Mouse (Mus musculus) gastrocnemius, postnatal 14 days (tissue): ENCODE measurements around the gene Pdcd7. TPM values are rescaled to one million over a fixed set of nuclear protein-coding genes. Genes with fewer than 3 reads are reported as not detected.
A peak's percentile ranks its signal among the peaks of the same experiment; 100 is the strongest.

Experiments used
- DNase-seq: peaks from one replicate; pipeline ENCODE4 v3.0.0; 2021; ENCODE audit warnings: mixed read lengths
- intact Hi-C: fragments of 180-260 bp; cut with DNase I; formaldehyde crosslinking; loops from one replicate; pipeline ENCODE4 v1.15.1; 2025; ENCODE audit warnings: low total_unique reads
- total RNA-seq, 2 experiments: library from RNA; stranded (reverse); gene quantifications; 2 replicates each; pipeline ENCODE4 v1.2.3; 2021

Gene Pdcd7
- total RNA-seq, 2 experiments from 2014 or later = 9.1 to 13.2 TPM

DNA sequence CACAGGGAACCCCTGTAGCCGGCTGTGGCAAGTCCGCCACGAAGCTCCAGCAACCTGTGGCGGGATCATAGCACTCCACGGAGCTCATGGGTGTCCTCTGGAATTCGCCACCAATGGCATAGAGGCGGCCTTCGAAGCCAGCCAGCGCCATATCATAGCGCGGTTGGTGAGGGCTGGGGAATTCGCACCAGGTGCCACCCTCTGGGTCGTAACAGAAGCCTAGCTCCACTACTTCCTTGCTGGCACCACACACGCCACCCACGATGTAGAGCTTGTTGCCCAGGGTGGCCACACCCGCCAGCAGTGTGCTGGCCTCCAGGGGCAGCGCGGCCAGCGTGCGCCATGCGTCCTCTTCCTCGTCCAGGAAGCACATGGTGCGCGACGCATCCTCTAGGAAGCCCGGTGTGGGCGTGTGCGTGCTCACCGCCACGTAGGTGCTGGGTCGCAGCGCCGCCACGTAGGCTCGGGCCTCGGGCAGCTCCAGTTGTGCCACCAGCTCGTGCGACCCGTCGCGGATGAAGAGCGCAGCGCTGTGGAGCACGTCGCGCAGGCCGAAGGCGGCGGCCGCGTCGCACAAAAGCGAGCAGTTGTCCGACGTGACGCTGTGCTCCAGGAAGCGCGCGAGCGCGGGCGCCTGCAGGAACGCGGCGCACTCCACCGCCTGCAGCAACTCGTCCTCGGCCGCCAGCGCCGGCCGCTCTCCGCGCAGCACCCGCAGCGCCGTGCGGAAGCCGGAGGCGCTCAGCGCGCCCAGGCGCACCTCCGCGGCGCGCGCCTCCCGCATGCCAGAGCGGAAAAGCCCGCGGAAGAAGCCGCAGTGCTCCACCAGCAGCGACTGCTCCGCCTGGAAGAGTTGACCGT lies 45.1 kb downstream of the Pdcd7 start:
- intact Hi-C loops = loop anchor here (5.0 kb wide), 1 partner anchor 41 kb away; no protein-coding TSS in a partner anchor
- DNase-seq = no peak

DNA sequence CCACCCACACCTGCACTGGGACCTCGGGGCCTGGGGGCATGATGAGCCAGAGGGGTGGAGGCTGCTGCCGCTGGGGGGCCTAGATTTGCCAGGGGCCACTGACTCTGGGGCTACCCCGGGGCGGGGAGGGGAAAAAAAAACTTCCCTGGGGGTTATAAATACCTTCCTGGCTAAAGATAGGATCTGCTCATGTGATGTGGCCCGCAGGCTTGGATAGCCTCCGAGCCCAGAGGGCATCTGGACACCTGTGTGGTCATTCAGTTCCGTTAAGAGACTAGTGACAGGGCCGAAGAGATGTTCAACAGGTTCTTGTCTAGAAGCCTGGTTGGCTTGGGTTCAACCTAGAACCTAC lies 45.7 kb downstream of the Pdcd7 start, which contains the start of gene Kbtbd13:
Kbtbd13 (minus strand) TSS at position 40 of the 352 bp plus-strand sequence.
- intact Hi-C loops = loop anchor here (5.0 kb wide), 1 partner anchor 41 kb away; no protein-coding TSS in a partner anchor
- DNase-seq = peak; percentile 38

DNA sequence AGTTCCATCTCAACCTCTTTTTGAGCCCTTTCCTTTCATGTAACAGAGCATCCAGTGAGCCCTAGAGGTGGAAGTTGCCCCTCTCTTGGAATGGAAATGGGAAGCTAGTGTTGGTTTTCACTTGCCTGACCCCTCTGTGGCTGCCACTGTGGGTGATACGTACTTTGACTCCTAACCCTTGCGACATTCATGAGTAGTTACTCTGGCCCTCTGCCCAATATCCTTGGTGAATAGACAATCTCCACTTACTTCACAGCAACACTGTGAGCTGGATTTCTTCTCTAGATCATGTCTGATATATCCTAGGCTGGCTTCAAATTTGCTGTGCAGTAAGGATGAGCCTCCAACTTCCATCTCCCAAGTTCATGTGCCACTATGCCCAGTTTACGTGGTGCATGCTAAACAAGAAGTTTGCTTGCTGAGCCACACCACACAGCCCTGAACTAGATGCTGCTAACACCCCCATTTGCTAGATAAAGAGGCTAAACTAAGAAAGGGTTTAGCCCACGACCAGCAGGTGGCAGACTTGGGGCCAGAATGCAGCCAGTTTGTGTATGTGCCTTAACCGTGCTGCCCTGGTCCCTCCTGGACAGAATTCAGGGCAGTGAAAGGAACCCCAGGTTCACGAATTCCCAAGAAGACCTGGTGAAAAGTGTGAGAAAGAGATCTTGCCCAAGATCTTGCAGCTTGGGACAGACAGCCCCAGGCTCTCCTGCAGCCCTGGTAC lies 46.9 kb downstream of the Pdcd7 start:
- peak; percentile 76 for DNase-seq
- intact Hi-C loops = loop anchor here (5.0 kb wide), 1 partner anchor 40 kb away; no protein-coding TSS in a partner anchor

DNA sequence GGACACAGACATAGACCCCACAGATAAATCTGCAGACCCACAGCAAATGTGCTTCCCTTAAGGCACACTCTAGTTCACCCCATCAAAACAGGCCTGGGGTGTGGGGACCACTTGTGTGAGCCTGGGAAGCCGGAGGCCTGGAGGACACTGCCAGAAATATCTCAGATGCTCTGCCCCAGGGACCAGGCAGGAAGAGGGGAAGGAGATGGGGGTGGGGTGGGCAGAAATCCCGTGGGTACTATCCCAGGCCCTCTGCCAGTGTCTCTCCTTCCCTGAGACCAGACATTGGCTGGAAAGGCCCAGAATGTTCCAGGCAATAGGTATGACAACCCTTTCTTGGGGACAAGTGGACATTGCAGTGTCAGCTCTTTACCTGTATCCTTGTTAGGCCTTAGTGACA lies 47.7 kb downstream of the Pdcd7 start:
- intact Hi-C loops = loop anchor here (5.0 kb wide), 1 partner anchor 39 kb away; no protein-coding TSS in a partner anchor
- DNase-seq = peak; percentile 39

DNA sequence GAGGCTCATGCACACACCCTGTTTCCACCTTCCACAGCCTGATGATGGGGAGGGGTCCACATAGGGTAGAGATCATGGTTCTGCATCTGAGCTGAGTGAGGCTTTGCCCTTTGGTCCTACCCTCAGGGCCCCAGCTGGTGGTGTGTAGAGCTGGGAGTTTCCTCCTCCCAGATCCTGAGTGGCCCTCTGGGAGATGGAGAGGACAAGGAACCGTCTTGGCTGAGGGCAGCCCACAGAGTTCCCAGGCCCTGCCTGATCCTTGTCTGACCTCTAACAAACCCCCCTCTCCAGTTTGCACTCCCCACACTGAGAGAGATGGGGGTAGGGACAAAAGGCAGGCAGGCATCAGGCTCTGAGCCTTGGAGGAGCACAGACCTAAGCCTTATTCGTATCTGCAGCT lies 48.5 kb downstream of the Pdcd7 start:
- DNase-seq = peak; percentile 34
- intact Hi-C loops = loop anchor here (5.0 kb wide), 1 partner anchor 38 kb away; no protein-coding TSS in a partner anchor

DNA sequence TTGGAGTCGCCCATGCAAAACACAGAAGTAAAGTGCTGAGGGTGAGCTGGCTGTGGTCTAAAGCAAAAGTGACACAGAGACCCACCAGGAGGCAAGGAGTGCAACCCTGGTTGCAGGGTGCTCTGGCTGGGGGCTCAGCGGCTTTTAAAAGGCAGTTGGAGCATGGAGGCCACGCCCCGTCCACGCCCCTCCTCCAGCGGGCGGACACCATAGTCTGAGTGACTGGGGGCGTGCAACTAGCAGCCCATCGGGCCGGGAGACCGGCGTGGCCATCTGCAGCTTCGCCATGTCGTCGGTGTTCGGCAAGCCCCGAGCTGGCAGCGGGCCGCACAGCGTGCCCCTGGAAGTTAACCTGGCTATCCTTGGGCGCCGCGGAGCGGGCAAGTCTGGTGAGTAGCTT lies 52.4 kb downstream of the Pdcd7 start, which contains the start of gene Rasl12:
Rasl12 (plus strand) TSS at position 228 of the 400 bp plus-strand sequence.
- peak; percentile 80 for DNase-seq
- intact Hi-C loops = no loop called here

DNA sequence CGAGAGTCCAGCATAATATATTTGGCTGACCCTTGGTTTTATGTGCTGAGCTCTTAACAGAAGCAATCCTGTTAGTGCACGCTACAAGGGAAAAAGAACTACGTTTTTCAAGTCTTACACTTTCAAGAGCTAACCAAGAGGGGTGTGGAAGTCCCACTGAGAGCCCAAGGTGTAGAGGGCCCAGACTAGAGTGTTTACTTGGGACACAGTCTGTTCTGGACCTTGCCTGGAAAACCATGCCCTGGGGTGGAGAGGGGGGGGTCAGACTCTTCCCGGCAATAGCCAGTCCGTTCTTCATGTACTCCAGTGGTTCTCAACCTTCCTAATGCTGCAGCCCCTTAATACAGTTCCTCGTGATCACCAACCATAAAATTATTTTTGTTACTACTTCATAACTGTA lies 54.0 kb downstream of the Pdcd7 start:
- no peak for DNase-seq
- intact Hi-C loops = no loop called here

DNA sequence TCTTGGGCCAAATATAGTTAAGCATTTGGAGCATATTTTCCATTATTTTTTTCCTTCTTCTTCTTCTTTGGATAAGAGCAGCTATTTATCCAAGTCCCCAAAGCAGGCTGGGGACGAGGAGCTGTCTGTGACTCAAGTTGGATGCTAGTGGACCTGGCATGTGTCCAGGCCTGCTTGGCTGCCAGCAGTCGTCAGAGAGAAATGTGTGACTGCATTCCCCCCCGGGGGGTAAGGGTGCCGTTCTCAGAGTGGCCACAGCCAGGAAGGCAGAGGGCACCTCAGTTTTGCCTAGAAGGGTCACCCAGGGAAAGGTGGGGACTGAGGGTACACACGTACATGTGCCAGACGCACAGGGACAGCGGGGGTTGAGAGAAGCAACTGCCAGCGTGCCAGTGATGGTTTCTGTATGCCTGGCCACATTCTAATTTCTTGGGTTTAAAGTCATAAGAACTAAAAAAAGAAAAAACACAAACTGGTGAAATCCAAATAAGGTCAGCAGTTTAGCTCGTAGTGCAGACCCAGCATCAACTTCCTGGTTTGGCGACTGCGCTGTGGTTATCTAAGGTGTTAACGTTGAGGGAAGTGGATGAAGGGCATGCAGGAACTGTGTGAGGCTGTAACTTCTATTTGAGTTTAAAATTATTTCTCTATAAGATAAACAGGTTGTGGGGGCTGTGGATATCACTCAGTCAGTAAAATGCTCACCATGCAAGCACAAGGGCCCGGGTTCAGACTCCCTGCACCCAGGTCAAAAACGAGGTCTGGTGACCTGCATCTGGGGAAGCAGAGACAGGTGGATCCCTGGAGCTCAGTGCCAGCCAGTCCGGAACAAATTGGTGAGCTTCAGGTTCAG lies 58.7 kb downstream of the Pdcd7 start:
- peak; percentile 82 for DNase-seq
- intact Hi-C loops = no loop called here

DNA sequence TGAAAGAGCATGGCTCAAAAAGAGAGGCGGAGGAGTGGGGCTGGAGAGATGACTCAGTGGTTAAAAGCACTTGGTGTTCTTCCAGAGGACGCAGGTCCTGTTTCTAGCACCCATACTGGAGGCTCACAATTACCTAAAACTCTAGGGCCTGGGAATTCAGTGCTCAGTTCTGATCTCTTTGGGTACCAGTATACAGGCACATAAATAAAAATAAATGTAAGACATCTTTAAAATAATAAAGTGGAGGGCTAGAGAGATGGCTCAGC lies 59.2 kb downstream of the Pdcd7 start:
- intact Hi-C loops = no loop called here

DNA sequence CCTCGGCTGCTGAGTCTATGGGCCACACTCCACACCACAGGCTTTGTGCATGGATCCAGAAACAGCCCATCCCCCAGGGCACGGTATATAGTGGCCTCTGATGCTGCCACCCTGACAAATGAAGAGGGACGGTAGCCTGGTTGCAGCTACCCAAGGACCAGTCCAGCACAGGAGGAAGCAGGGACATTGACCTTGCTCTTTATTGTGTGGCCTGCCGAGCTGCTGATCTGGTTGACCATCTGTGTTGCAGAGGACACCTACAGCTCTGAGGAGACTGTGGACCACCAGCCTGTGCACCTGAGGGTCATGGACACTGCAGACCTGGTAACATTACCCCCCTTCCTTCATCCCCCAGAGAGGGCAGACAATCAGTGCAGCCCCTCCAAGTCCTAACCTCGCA lies 61.4 kb downstream of the Pdcd7 start:
- intact Hi-C loops = no loop called here
- no peak for DNase-seq

More for the DNA sequence above, 59.2 kb downstream of the Pdcd7 start:
- DNase-seq = no peak

DNA sequence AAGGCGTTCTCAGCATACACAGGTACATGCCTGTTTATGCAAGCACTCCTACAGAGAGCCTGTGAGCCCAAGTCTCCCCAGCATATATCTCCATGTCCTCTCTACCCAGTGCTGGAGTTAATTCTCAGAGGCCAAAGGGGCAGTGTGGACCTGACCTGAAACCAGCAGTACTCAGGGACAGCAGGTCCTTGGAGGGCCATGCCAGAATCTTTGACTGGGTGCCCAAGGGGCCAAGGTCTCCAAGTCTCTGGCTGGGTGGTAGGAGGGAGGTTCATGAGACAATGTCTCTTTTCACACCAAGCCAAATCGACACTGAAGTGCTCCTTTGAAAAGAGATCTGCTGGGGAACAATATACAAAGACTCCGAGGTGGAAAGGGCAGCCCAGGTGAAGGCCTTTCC lies 62.0 kb downstream of the Pdcd7 start:
- intact Hi-C loops = no loop called here

DNA sequence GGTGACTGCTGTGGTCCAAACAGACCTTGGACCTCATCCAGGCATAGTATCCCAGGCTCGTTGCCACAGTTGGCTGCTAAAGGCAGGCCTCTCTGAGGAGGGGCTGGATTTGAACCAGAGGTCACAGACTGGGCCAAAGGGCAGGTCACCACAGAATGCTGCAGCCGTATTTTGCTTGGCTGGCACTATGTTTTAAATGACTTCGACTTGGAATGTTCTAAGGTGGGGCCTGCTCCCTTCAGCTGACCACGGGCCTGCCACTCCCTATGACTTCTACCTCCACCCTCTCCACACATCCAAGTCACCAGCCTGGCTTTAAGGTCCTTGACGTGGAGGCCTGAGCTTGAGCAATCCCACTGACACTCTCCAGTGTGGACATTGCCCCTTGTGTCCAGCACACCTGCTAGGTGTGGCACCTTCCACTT lies 63.0 kb downstream of the Pdcd7 start:
- intact Hi-C loops = no loop called here
- DNase-seq = no peak

More for the DNA sequence above, 62.0 kb downstream of the Pdcd7 start:
- no peak for DNase-seq

Other genes with a start within 250 kb of the Pdcd7 start
- gene Igdcc4, start 244.6 kb upstream of the Pdcd7 start, total RNA-seq = 10 to 100 TPM; 31.8 to 39.9 TPM
- under 1 TPM; 0.37 to 0.58 TPM for gene Igdcc3, start 204.9 kb upstream of the Pdcd7 start, total RNA-seq
- 1 to 10 TPM; 4.9 to 5.4 TPM for gene Parp16, start 150.8 kb upstream of the Pdcd7 start, total RNA-seq
- 100 to 1,000 TPM in 1 of 2 experiments, 10 to 100 TPM in 1; 63.1 to 122 TPM for gene Cilp, start 80.9 kb upstream of the Pdcd7 start, total RNA-seq
- 10 to 100 TPM; 56.9 to 75.9 TPM for gene Clpx, start 51.8 kb upstream of the Pdcd7 start, total RNA-seq
- under 1 TPM; 0.14 to 0.38 TPM for gene Ubap1l, start 14.9 kb downstream of the Pdcd7 start, total RNA-seq
- gene Kbtbd13, start 45.5 kb downstream of the Pdcd7 start, total RNA-seq = 10 to 100 TPM in 1 of 2 experiments, 1 to 10 TPM in 1; 5.5 to 10.2 TPM
- 1 to 10 TPM; 6.7 to 7.7 TPM for gene Rasl12, start 52.4 kb downstream of the Pdcd7 start, total RNA-seq
- not detected for gene Slc51b, start 76.9 kb downstream of the Pdcd7 start, total RNA-seq
- 1 to 10 TPM; 4.7 to 5.9 TPM for gene Mtfmt, start 89.7 kb downstream of the Pdcd7 start, total RNA-seq
- gene Spg21, start 114.8 kb downstream of the Pdcd7 start, total RNA-seq = 10 to 100 TPM; 23.8 to 29.2 TPM
- gene Ankdd1a, start 174.1 kb downstream of the Pdcd7 start, total RNA-seq = not detected
- gene Plekho2, start 233.9 kb downstream of the Pdcd7 start, total RNA-seq = 10 to 100 TPM in 1 of 2 experiments, 1 to 10 TPM in 1; 8.3 to 10.7 TPM
- gene Pif1, start 241.1 kb downstream of the Pdcd7 start, total RNA-seq = under 1 TPM; 0.44 to 0.57 TPM